Mouse (Mus musculus) midbrain, postnatal 0 days (tissue): ENCODE measurements around the gene Cyth1. TPM values are rescaled to one million over a fixed set of nuclear protein-coding genes. Genes with fewer than 3 reads are reported as not detected.

Source experiments
- ATAC-seq: fragments of 200-750 bp; cut with Nextera tagmentation; 2 replicates; pipeline ENCODE4 v1.8.0; 2017; ENCODE audit warnings: moderate number of reproducible peaks, mild to moderate bottlenecking, moderate TSS enrichment, moderate library complexity; ENCODE audit not compliant: low FRiP score
- DNase-seq: peaks from one replicate; pipeline ENCODE4 v3.0.0-alpha.2; 2015; ENCODE audit warnings: low spot score
- H3K27ac ChIP-seq: fragments of 300-500 bp; sonication (generic); 2 replicates; pipeline ENCODE4 v1.5.1; 2014; ENCODE audit warnings: low read depth, mild to moderate bottlenecking, low read length, mixed read lengths
- H3K27me3 ChIP-seq: fragments of 300-500 bp; sonication (generic); 2 replicates; pipeline ENCODE4 v1.6.1; 2014; ENCODE audit warnings: low read length, control low read depth, mixed read lengths; ENCODE audit not compliant: insufficient read depth
- H3K36me3 ChIP-seq: fragments of 300-500 bp; sonication (generic); 2 replicates; pipeline ENCODE4 v1.6.1; 2014; ENCODE audit warnings: low read length, control low read depth, mixed read lengths; ENCODE audit not compliant: insufficient read depth
- H3K4me1 ChIP-seq: fragments of 300-500 bp; sonication (generic); 2 replicates; pipeline ENCODE4 v1.6.1; 2014; ENCODE audit warnings: mild to moderate bottlenecking, control low read depth, antibody characterized with exemption, low read length, mixed read lengths; ENCODE audit not compliant: insufficient read depth
- H3K4me2 ChIP-seq: fragments of 300-500 bp; sonication (generic); 2 replicates; pipeline ENCODE4 v1.6.1; 2014; ENCODE audit warnings: low read depth, mild to moderate bottlenecking, low read length, mixed read lengths; ENCODE audit not compliant: poor library complexity, severe bottlenecking
- H3K4me3 ChIP-seq: fragments of 300-500 bp; sonication (generic); 2 replicates; pipeline ENCODE4 v1.5.1; 2014; ENCODE audit warnings: low read depth, mild to moderate bottlenecking, low read length, moderate library complexity
- H3K9ac ChIP-seq: fragments of 300-500 bp; sonication (generic); replicated peaks from 2 replicates; pipeline ENCODE4 v1.6.1; 2014; ENCODE audit warnings: mild to moderate bottlenecking, low read length, moderate library complexity, mixed read lengths; ENCODE audit not compliant: poor library complexity, severe bottlenecking
- H3K9me3 ChIP-seq: fragments of 300-500 bp; sonication (generic); 2 replicates; pipeline ENCODE4 v1.6.1; 2016; ENCODE audit warnings: low read length, control low read depth
- CTCF ChIP-seq: IDR thresholded peaks from 2 replicates; pipeline ENCODE4 v1.5.1; 2016; ENCODE audit warnings: antibody characterized with exemption, mild to moderate bottlenecking
- WGBS: fragments of 180-500 bp; shearing (Covaris S2); extraction: QIAGEN DNeasy Blood & Tissue Kit; methylation state at CpG from one replicate; pipeline ENCODE4 v1.1.7; 2014; 5-methylcytosine and 5-hydroxymethylcytosine counted together
- polyA plus RNA-seq: library from polyadenylated mRNA; unstranded; fragments of >200 nt; fragmentation: Nextera tagmentation; extraction: Ambion mirVana; gene quantifications from 2 replicates; pipeline ENCODE4 v1.2.1, GENCODE M21; 2015
- total RNA-seq: library from RNA; depleted of rRNA; stranded (reverse); fragments of >200 nt; gene quantifications from 2 replicates; pipeline ENCODE4 v1.2.3, GENCODE M21; 2014

The Cyth1 gene
- total and polyA plus RNA-seq, 2 experiments from 2014 or later, result 20.0 to 40.2 TPM

GRCm38 (mm10) chr11:118263146-118263545, 14.8 kb upstream of the Cyth1 start:
- Histone ChIP-seq H3K27ac (no peak overlapping the region), H3K9ac (no peak overlapping the region), H3K4me3 (no peak overlapping the region), H3K9me3 (no peaks in the 10 kb centered on the region), H3K4me2 (no peak overlapping the region), H3K4me1 (no peaks in the 10 kb centered on the region), H3K27me3 (no peaks in the 10 kb centered on the region), H3K36me3 (peaks cover 87% of the 10 kb centered on the region)
- TF ChIP-seq CTCF, result no peak
- ATAC-seq (no peak), DNase-seq (no peak)
- WGBS, result 70% methylated on average over 5 of the region's 5 CpGs

- WGBS, result 92% methylated on average over 8 of the region's 8 CpGs
- no peak for TF ChIP-seq CTCF
- Histone ChIP-seq H3K4me2 (no peak overlapping the region), H3K4me3 (no peak overlapping the region), H3K9me3 (no peaks in the 10 kb centered on the region), H3K4me1 (no peaks in the 10 kb centered on the region), H3K9ac (no peak overlapping the region), H3K36me3 (peaks cover 71% of the 10 kb centered on the region), H3K27me3 (no peaks in the 10 kb centered on the region), H3K27ac (no peak overlapping the region)
- DNase-seq, result no peak
- ATAC-seq, result no peak
Measured at GRCm38 (mm10) chr11:118260081-118260480, 11.7 kb upstream of the Cyth1 start.

DNA sequence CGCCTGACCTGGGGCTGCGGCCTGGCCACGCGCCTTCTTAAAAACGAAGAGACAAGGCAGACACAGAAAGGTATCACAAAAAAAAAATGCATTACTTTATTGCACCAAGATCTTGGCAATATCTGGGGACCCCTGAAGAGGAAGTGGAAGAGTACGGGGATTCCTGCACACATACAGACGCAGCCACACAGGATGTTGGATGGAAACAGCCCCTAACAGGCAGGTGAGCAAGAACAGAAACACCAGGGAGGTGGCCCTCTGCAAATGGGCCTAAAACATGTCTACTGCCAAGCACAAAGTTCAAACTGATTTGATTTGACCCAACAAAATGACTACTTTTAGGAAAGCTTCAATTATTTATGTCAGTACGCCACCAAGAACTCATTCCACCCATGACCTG, 11.2 kb upstream of the Cyth1 start:
- ATAC-seq (no peak), DNase-seq (no peak)
- Histone ChIP-seq H3K27me3 (no peaks in the 10 kb centered on the region), H3K4me3 (no peak overlapping the region), H3K9ac (no peak overlapping the region), H3K9me3 (no peaks in the 10 kb centered on the region), H3K36me3 (peaks cover 66% of the 10 kb centered on the region), H3K27ac (no peak overlapping the region), H3K4me1 (no peaks in the 10 kb centered on the region), H3K4me2 (no peak overlapping the region)
- WGBS, result 96% methylated on average over 8 of the region's 8 CpGs
- TF ChIP-seq CTCF, result no peak

DNA sequence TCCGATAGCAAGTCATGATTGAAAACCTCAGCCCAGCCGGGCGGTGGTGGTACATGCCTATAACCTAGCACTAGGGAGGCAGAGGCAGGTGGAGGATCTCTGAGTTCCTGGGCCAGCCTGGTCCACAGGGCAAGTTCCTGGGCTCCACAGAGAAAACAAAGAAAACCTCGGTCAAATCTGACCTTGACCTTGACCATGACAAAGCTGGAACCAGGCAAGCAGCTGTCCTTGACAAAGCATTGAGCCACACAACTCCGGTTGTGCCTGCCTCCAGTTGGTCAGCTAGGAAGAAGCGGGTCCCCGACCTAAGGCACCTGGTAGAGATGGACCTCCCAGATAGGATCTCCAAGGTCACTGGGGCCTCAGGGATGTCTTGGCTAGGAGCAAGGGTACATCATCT, 8.0 kb upstream of the Cyth1 start:
- Histone ChIP-seq H3K4me3 (no peak overlapping the region), H3K4me2 (no peak overlapping the region), H3K27me3 (no peaks in the 10 kb centered on the region), H3K27ac (no peak overlapping the region), H3K9ac (no peak overlapping the region), H3K4me1 (no peaks in the 10 kb centered on the region), H3K9me3 (no peaks in the 10 kb centered on the region), H3K36me3 (peaks cover 34% of the 10 kb centered on the region)
- DNase-seq (no peak), ATAC-seq (no peak)
- WGBS, result 96% methylated on average over 7 of the region's 7 CpGs
- TF ChIP-seq CTCF, result no peak

DNA sequence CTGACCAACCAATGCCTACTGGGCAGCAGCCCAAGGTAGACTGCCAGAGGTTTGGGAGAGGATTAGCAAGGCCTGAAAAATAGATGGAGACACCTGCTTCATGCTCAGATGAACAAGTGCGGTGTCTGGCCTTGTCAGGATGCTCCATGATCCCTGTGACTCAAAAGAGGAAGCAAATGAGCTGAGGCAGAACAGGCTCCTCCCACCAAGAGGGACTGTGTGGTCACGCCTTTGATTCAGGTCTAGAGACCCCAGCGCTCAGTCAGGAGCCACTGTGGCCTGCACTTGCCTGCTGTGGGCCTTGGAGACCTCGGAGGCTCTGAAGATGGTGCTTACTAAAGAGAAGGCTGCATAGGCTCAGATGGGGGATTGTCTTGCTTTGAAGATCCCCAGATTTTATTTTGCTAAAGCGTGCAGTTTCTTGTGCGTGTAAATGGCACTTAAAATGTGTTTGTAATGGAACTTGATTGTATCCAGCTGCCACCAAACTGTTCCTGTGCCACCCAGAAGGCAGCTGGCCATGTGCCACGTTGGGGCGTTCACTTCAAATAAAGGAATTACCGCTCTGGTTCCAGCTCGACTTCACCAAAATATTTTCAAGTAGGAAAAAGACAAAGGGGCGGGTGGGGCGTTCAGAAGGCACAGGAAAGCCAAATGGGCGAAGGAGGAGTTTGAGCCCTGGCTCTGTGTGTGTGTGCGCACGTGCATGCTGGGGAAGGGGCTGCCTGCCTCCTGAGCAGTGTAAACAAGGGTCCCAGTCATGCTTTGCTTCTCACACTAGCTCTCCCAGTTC, 6.0 kb upstream of the Cyth1 start:
- H3K9me3 ChIP-seq, result no peaks in the 10 kb centered on the region
- H3K27me3 ChIP-seq, result no peaks in the 10 kb centered on the region
- no peak overlapping the region for H3K9ac ChIP-seq
- no peak for TF ChIP-seq CTCF
- no peak overlapping the region for H3K4me3 ChIP-seq
- no peaks in the 10 kb centered on the region for H3K4me1 ChIP-seq
- ATAC-seq (0 out of 2 replicates have a peak, but pooled peaks have one; percentile 38), DNase-seq (peak; percentile 76)
- H3K36me3 ChIP-seq, result peaks cover 20% of the 10 kb centered on the region
- peak overlapping the region; percentile 40 for H3K27ac ChIP-seq
- no peak overlapping the region for H3K4me2 ChIP-seq
- WGBS, result 38% methylated on average over 15 of the region's 15 CpGs

- no peak for TF ChIP-seq CTCF
- ATAC-seq, result no peak
- Histone ChIP-seq H3K9me3 (no peaks in the 10 kb centered on the region), H3K9ac (no peak overlapping the region), H3K4me1 (no peaks in the 10 kb centered on the region), H3K4me2 (no peak overlapping the region), H3K4me3 (no peak overlapping the region), H3K27me3 (no peaks in the 10 kb centered on the region), H3K36me3 (peaks cover 13% of the 10 kb centered on the region), H3K27ac (no peak overlapping the region)
- 79% methylated on average over 7 of the region's 7 CpGs for WGBS
- DNase-seq, result no peak
Measured at GRCm38 (mm10) chr11:118253447-118254158, 5.2 kb upstream of the Cyth1 start.
